Mouse (Mus musculus): ENCODE data around the gene Gm7324. TPM values are rescaled to one million over a fixed set of nuclear protein-coding genes. Genes with fewer than 3 reads are reported as not detected.
"Not testable (repeated sequence)": the region's sequence is repeated elsewhere in the genome, so short reads cannot be mapped to it uniquely, and the experiment has no call there.

Gene Gm7324
- total RNA-seq (2021): 1 to 10 TPM; 1.7 to 2.4 TPM

GRCm38 (mm10) chr14:43697621-43698020 is at the start of gene Gm7324:
Gm7324 (plus strand) TSS chr14:43697828.
- DNase-seq (ENCODE audit: extremely low spot score in 1 of 2, low spot score in 2 of 2); intact Hi-C loops (cut with DNase I): not testable (repeated sequence)

GRCm38 (mm10) chr14:43677099-43677498 is 20.5 kb upstream of the Gm7324 start, which contains the start of gene Gm8165:
Gm8165 (minus strand) TSS chr14:43677199.
- DNase-seq (ENCODE audit: extremely low spot score in 1 of 2, low spot score in 2 of 2); intact Hi-C loops (cut with DNase I): not testable (repeated sequence)

- intact Hi-C loops (cut with DNase I); DNase-seq (ENCODE audit: extremely low spot score in 1 of 2, low spot score in 2 of 2): not testable (repeated sequence)
Measured at GRCm38 (mm10) chr14:43727385-43727784, 29.8 kb downstream of the Gm7324 start, which contains the start of gene Gm16506. Gm16506 (minus strand) TSS chr14:43727485.

- intact Hi-C loops (cut with DNase I): not testable (repeated sequence)
Measured at GRCm38 (mm10) chr14:43747566-43747965, 49.9 kb downstream of the Gm7324 start, which contains the start of gene Gm6526. Gm6526 (plus strand) TSS chr14:43747866.

More at GRCm38 (mm10) chr14:43747566-43747965, 49.9 kb downstream of the Gm7324 start, which contains the start of gene Gm6526:
- not testable (repeated sequence) for DNase-seq (ENCODE audit: extremely low spot score in 1 of 2, low spot score in 2 of 2)

Other genes with a start within 250 kb of the Gm7324 start
- gene Gm5799, start 154.3 kb upstream of the Gm7324 start, total RNA-seq (2021): under 1 TPM in 1 of 2 experiments, not detected in 1; 0.64 TPM
- not detected for gene Gm17654, start 118.7 kb upstream of the Gm7324 start, total RNA-seq (2021)
- gene Gm10375, start 89.8 kb upstream of the Gm7324 start, total RNA-seq (2021): not detected
- gene Gm8165, start 20.6 kb upstream of the Gm7324 start, total RNA-seq (2021): not detected
- gene Gm16506, start 29.7 kb downstream of the Gm7324 start, total RNA-seq (2021): not detected
- not detected for gene Gm6526, start 50.0 kb downstream of the Gm7324 start, total RNA-seq (2021)
- gene Gm8180, start 86.9 kb downstream of the Gm7324 start, total RNA-seq (2021): not detected
- gene Ear1, start 177.7 kb downstream of the Gm7324 start, total RNA-seq (2021): not detected
- not detected for gene Ear10, start 225.7 kb downstream of the Gm7324 start, total RNA-seq (2021)
- under 1 TPM; 0.22 to 0.45 TPM for gene Gm8113, start 227.6 kb downstream of the Gm7324 start, total RNA-seq (2021)